Mouse (Mus musculus) thymus, adult 2 months (tissue): ENCODE results near the gene Hils1. TPM values are rescaled to one million over a fixed set of nuclear protein-coding genes. Genes with fewer than 3 reads are reported as not detected.

Experiments
- DNase-seq: peaks from one replicate; pipeline ENCODE4 v3.0.0; 2021
- H3K27ac ChIP-seq: fragments of 200-500 bp; 2 replicates; pipeline ENCODE4 v1.5.1; 2012; ENCODE audit warnings: low read length, control low read depth; ENCODE audit not compliant: control insufficient read depth, insufficient read depth
- H3K27me3 ChIP-seq: fragments of 200-500 bp; 2 replicates; pipeline ENCODE4 v1.6.1; 2012; ENCODE audit warnings: mild to moderate bottlenecking, low read length, moderate library complexity, mixed read lengths; ENCODE audit not compliant: control insufficient read depth, insufficient read depth
- H3K36me3 ChIP-seq: fragments of 200-500 bp; 2 replicates; pipeline ENCODE4 v1.6.1; 2012; ENCODE audit warnings: mild to moderate bottlenecking, low read length, moderate library complexity; ENCODE audit not compliant: control insufficient read depth, insufficient read depth
- H3K4me1 ChIP-seq: fragments of 200-500 bp; replicated peaks from 2 replicates; pipeline ENCODE4 v1.6.1; 2012; ENCODE audit warnings: low read length; ENCODE audit not compliant: control insufficient read depth, insufficient read depth
- H3K4me3 ChIP-seq: fragments of 200-500 bp; 2 replicates; pipeline ENCODE4 v1.5.1; 2012; ENCODE audit warnings: mild to moderate bottlenecking, low read length, control low read depth, moderate library complexity; ENCODE audit not compliant: control insufficient read depth, insufficient read depth
- CTCF ChIP-seq: fragments of 200-500 bp; IDR thresholded peaks from 2 replicates; pipeline ENCODE4 v1.5.1; 2012; ENCODE audit warnings: mild to moderate bottlenecking, control low read depth, low read length, moderate library complexity, borderline replicate concordance; ENCODE audit not compliant: control insufficient read depth, poor library complexity, insufficient read depth; ENCODE audit errors: extremely low read depth
- POLR2A ChIP-seq: fragments of 200-500 bp; IDR thresholded peaks from 2 replicates; pipeline ENCODE4 v1.6.1; 2012; ENCODE audit warnings: mild to moderate bottlenecking, low read length, control low read depth, moderate library complexity; ENCODE audit not compliant: control insufficient read depth, poor library complexity, insufficient read depth; ENCODE audit errors: extremely low read depth
- WGBS: fragments of 180-500 bp; shearing (Covaris S2); methylation state at CpG from one replicate; pipeline ENCODE4 v1.1.7; 2018; 5-methylcytosine and 5-hydroxymethylcytosine counted together
- polyA plus RNA-seq: library from polyadenylated mRNA; depleted of rRNA; stranded (reverse); fragments of >200 nt; gene quantifications from 2 replicates; pipeline ENCODE4 v1.2.3, GENCODE M21; 2012; rRNA removed

The Hils1 gene
- polyA plus RNA-seq, 1 experiment: 0.12 TPM

DNA sequence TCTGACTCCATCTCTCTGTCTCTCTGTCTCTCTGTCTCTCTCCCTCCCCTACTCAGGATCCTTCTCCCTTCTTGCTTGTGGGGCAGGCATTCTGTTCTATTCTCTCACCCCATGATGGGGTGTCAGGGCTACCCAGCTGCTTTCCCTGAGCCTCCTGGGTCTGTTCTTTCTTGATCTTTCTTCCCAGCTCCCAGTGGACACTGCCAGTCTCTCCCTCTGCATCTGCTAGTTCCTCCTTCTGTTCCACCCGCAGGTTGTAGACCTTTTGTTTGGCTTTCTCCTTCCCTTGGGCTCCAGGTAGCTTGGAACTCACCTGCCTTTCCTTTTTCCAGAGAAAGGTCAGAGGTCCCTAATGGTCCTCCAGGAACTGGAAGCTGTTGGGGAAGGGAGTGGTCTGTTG lies 44.0 kb downstream of the Hils1 start:
- no peak for DNase-seq
- Histone ChIP-seq H3K4me1 (peaks cover 8% of the 10 kb centered on the region), H3K27me3 (peaks cover 16% of the 10 kb centered on the region), H3K4me3 (no peak overlapping the region), H3K27ac (no peak overlapping the region), H3K36me3 (no peaks in the 10 kb centered on the region)
- WGBS: 42% methylated on average over 1 of the region's 1 CpGs
- no peak for TF ChIP-seq CTCF
- no peak for TF ChIP-seq POLR2A

DNA sequence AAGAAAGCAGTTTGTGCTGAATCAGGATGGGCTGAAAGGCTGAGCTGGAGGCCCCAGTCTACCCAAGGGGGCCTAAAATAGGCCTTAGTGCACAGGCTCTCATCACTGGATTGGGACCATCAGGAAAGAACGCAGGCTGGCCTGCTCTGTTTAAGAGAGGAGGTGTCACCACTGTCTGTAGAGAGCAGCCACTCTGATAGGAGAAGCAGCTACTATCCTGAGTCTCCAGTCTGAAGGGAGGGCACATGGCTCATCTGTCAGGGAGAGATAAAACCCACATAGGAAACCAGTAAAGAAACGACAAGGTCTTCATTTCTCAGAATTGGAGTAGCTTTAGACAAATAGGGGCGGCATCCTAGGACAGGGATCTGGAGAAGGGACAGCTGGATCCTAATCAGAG lies 44.7 kb downstream of the Hils1 start:
- no peak for DNase-seq
- H3K27ac ChIP-seq: no peak overlapping the region
- WGBS: 16% methylated on average over 3 of the region's 3 CpGs
- H3K4me1 ChIP-seq: peaks cover 8% of the 10 kb centered on the region
- no peak for TF ChIP-seq POLR2A
- H3K4me3 ChIP-seq: no peak overlapping the region
- peaks cover 16% of the 10 kb centered on the region for H3K27me3 ChIP-seq
- H3K36me3 ChIP-seq: no peaks in the 10 kb centered on the region

DNA sequence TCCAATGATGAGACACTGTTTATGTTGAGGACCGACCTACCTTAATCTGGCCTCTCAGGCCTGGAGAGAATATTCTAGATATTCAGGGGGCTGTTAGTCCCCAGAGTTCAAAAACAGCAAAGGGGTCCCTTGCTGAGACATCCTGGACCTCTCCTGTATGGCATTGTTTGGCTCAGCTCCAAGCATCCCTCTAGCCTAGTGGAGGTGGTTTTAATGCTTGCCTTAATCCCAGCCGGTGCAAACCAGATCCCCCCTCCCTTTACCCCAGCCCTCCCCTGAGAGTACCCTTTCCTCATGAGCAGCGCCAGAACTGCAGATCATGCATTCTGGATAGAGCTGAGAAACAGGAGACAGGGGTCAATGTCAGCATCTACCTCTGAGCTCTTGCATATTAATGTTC lies 45.1 kb downstream of the Hils1 start:
- H3K4me3 ChIP-seq: no peak overlapping the region
- no peaks in the 10 kb centered on the region for H3K36me3 ChIP-seq
- 73% methylated on average over 3 of the region's 3 CpGs for WGBS
- no peak overlapping the region for H3K27ac ChIP-seq
- H3K27me3 ChIP-seq: peaks cover 16% of the 10 kb centered on the region
- H3K4me1 ChIP-seq: peaks cover 8% of the 10 kb centered on the region
- TF ChIP-seq CTCF: no peak
- no peak for TF ChIP-seq POLR2A
- no peak for DNase-seq

DNA sequence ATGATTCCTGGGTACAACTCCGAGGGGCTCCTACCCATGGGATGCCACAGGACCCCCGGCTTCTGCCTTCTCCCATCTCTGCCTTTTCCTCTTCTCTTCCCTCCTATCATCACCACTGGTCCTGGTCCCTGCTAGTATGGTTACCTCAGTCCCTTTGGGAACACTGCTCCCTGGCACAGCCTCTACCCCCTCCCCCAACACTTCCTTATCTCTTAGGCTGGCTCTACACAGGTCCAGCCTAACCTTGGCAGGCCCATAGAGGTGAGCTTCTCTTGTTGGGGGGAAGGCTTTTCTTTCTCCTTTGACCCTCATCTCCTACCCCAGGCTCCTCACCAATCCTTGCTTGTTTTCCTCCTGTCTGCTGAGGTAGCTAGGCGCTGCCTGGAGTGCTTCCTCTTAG lies 48.1 kb downstream of the Hils1 start:
- no peak for DNase-seq
- no peak overlapping the region for H3K27ac ChIP-seq
- no peaks in the 10 kb centered on the region for H3K36me3 ChIP-seq
- no peak overlapping the region for H3K4me3 ChIP-seq
- TF ChIP-seq POLR2A (no peak), CTCF (no peak)
- peaks cover under 1% of the 10 kb centered on the region for H3K27me3 ChIP-seq
- 95% methylated on average over 3 of the region's 3 CpGs for WGBS
- no peaks in the 10 kb centered on the region for H3K4me1 ChIP-seq

Other genes starting within 250 kb of the Hils1 start
- not detected in 2 replicates for gene Cdc34b, start 225.8 kb upstream of the Hils1 start, polyA plus RNA-seq
- 0.32 and 0.42 TPM in 2 replicates for gene Tmem92, start 184.9 kb upstream of the Hils1 start, polyA plus RNA-seq
- 11.9 and 18.7 TPM in 2 replicates for gene Col1a1, start 31.4 kb upstream of the Hils1 start, polyA plus RNA-seq
- gene Sgca, start 8.7 kb downstream of the Hils1 start, polyA plus RNA-seq: 6.3 and 59.1 TPM in 2 replicates
- 112 and 127 TPM in 2 replicates for gene Ppp1r9b, start 23.4 kb downstream of the Hils1 start, polyA plus RNA-seq
- 9.3 and 10.1 TPM in 2 replicates for gene Samd14, start 42.3 kb downstream of the Hils1 start, polyA plus RNA-seq
- gene Pdk2, start 73.8 kb downstream of the Hils1 start, polyA plus RNA-seq: 47.7 and 55.0 TPM in 2 replicates
- gene Itga3, start 109.2 kb downstream of the Hils1 start, polyA plus RNA-seq: 17.0 and 17.1 TPM in 2 replicates
- gene Dlx3, start 152.5 kb downstream of the Hils1 start, polyA plus RNA-seq: 0.91 and 1.0 TPM in 2 replicates
- 0.23 and 0.34 TPM in 2 replicates for gene Dlx4, start 178.7 kb downstream of the Hils1 start, polyA plus RNA-seq